Comparison of ENCODE assay signal across 25 mouse cellular contexts in the genomic region with DNA sequence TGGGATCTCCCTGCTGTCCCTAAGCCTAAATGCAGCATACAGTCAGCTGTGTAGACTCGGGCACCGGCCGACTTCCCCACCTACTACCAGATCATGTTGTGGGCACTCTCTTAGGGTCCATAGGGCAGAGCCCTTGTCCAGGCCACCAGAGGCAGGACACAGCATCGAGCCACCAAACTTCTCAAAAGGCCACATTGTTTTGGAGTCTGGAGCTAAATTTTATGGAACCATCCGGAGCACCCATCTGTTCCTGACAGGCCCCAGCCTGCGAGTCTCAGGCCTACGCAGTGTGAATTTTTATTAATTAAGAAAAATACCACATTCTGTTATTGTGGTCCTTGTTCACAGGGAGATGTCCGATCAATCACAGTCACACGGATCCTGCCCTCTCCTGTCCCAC.
DNase-seq lines count a peak whose midpoint lies in the region; ATAC-seq lines count a peak whose summit lies in the region.
"Had no signal": no experiment of that assay in that cellular context is flagged by ENCODE, and none has a peak within 500 bp of the region (broad histone marks: within the 10 kb centered on the region; RNA-seq: fewer than 3 reads in every experiment).

No protein-coding gene starts in this region.

- 0 out of 2 replicates have a peak, but pooled peaks have one; percentile 16 for ATAC-seq in forebrain, embryonic 16.5 days
- ATAC-seq in forebrain, embryonic 15.5 days (replicated peaks), result no peak
- ATAC-seq in hindbrain, embryonic 16.5 days, result no peak
- ATAC-seq: activated CD4-positive, CD25-positive, alpha-beta regulatory T cell, adult 4 months; CD4-positive, CD25-positive, alpha-beta regulatory T cell, adult 4 months; forebrain, embryonic 13.5 days; forebrain, postnatal 0 days; Patski had no signal

- H3K4me3 ChIP-seq in forebrain, embryonic 16.5 days (replicated peaks; ENCODE audit: low read length), result no peak overlapping the region
- no peak overlapping the region for H3K4me3 ChIP-seq in forebrain, embryonic 15.5 days
- H3K4me3 ChIP-seq in hindbrain, embryonic 16.5 days (ENCODE audit: low read length), result no peak overlapping the region
- H3K4me3 ChIP-seq: embryonic facial prominence, embryonic 10.5 days; embryonic facial prominence, embryonic 12.5 days; forebrain, embryonic 13.5 days had no signal

- no peak overlapping the region for H3K4me2 ChIP-seq in forebrain, embryonic 16.5 days (ENCODE audit: low read length)
- H3K4me2 ChIP-seq in forebrain, embryonic 15.5 days (replicated peaks), result no peak overlapping the region
- H3K4me2 ChIP-seq in hindbrain, embryonic 16.5 days (ENCODE audit: low read length), result no peak overlapping the region
- H3K4me2 ChIP-seq: embryonic facial prominence, embryonic 12.5 days; forebrain, embryonic 13.5 days had no signal

- DNase-seq in layer of hippocampus, adult 18-20 months (ENCODE audit: low spot score in 2 of 2), result peak; percentile 53 to 77
- DNase-seq in layer of hippocampus, adult 9-10 months (ENCODE audit: low spot score), result no peak
- peak; percentile 57 for DNase-seq in layer of hippocampus, adult 9-11 months
- DNase-seq in layer of hippocampus, postnatal 36 days, result peak; percentile 34 to 56
- DNase-seq in neural tube, embryonic 10.5 days (ENCODE audit: extremely low spot score, low spot score), result no peak
- DNase-seq: adrenal gland, adult 8-10 months; adrenal gland, postnatal 14 days; adrenal gland, postnatal 36 days; B cell, adult 2 months; cerebellum, adult 11-12 months; cerebellum, adult 8-10 months; cerebellum, adult 9-11 months; cerebellum, postnatal 14 days; cerebellum, postnatal 36 days; forebrain, postnatal 0 days had no signal

- H3K27me3 ChIP-seq in forebrain, embryonic 16.5 days (replicated peaks; ENCODE audit: control insufficient read depth, insufficient read depth, low read length), result no peaks in the 10 kb centered on the region
- no peaks in the 10 kb centered on the region for H3K27me3 ChIP-seq in forebrain, embryonic 15.5 days
- no peaks in the 10 kb centered on the region for H3K27me3 ChIP-seq in hindbrain, embryonic 16.5 days (replicated peaks; ENCODE audit: control insufficient read depth, insufficient read depth, low read length)
- H3K27me3 ChIP-seq: embryonic facial prominence, embryonic 12.5 days; forebrain, embryonic 13.5 days had no signal

- 90% methylated on average over 9 of the region's 9 CpGs for whole genome bisulfite sequencing in forebrain, embryonic 16.5 days
- 83% methylated on average over 9 of the region's 9 CpGs for WGBS in forebrain, embryonic 15.5 days
- WGBS in hindbrain, embryonic 16.5 days, result 93% methylated on average over 9 of the region's 9 CpGs

- no peak overlapping the region for H3K27ac ChIP-seq in forebrain, embryonic 16.5 days (ENCODE audit: low read length)
- no peak overlapping the region for H3K27ac ChIP-seq in forebrain, embryonic 15.5 days (replicated peaks)
- no peak overlapping the region for H3K27ac ChIP-seq in hindbrain, embryonic 16.5 days (ENCODE audit: low read depth, low read length)
- H3K27ac ChIP-seq: embryonic facial prominence, embryonic 10.5 days; embryonic facial prominence, embryonic 12.5 days; forebrain, embryonic 13.5 days had no signal

- no peaks in the 10 kb centered on the region for H3K36me3 ChIP-seq in forebrain, embryonic 16.5 days (ENCODE audit: control insufficient read depth, insufficient read depth)
- no peaks in the 10 kb centered on the region for H3K36me3 ChIP-seq in forebrain, embryonic 15.5 days
- no peaks in the 10 kb centered on the region for H3K36me3 ChIP-seq in hindbrain, embryonic 16.5 days (ENCODE audit: control insufficient read depth, insufficient read depth, low read length)
- H3K36me3 ChIP-seq: embryonic facial prominence, embryonic 10.5 days; embryonic facial prominence, embryonic 12.5 days; G1E had no signal

- no peak overlapping the region for H3K9ac ChIP-seq in forebrain, embryonic 16.5 days (replicated peaks; ENCODE audit: low read depth, low read length)
- no peak overlapping the region for H3K9ac ChIP-seq in forebrain, embryonic 15.5 days (replicated peaks)
- no peak overlapping the region for H3K9ac ChIP-seq in hindbrain, embryonic 16.5 days (ENCODE audit: low read depth, low read length)
- H3K9ac ChIP-seq: embryonic facial prominence, embryonic 12.5 days; forebrain, embryonic 13.5 days; forebrain, postnatal 0 days had no signal

- no peaks in the 10 kb centered on the region for H3K9me3 ChIP-seq in forebrain, embryonic 16.5 days (ENCODE audit: control insufficient read depth, low read length)
- H3K9me3 ChIP-seq in forebrain, embryonic 15.5 days, result no peaks in the 10 kb centered on the region
- H3K9me3 ChIP-seq in hindbrain, embryonic 16.5 days (ENCODE audit: control insufficient read depth, low read length), result no peaks in the 10 kb centered on the region
- H3K9me3 ChIP-seq: embryonic facial prominence, embryonic 12.5 days; forebrain, embryonic 13.5 days had no signal

- H3K4me1 ChIP-seq in forebrain, embryonic 16.5 days (replicated peaks; ENCODE audit: control insufficient read depth, insufficient read depth, low read length), result peaks cover 10% of the 10 kb centered on the region; the same call in 1 of the 2 replicates
- 0 out of 2 replicates have a peak, but pooled peaks cover 5% of the 10 kb centered on the region for H3K4me1 ChIP-seq in forebrain, embryonic 15.5 days
- 0 out of 2 replicates have a peak, but pooled peaks cover 2% of the 10 kb centered on the region for H3K4me1 ChIP-seq in hindbrain, embryonic 16.5 days (ENCODE audit: control insufficient read depth, insufficient read depth, low read depth, low read length)
- H3K4me1 ChIP-seq: embryonic facial prominence, embryonic 10.5 days; embryonic facial prominence, embryonic 12.5 days had no signal

Comparison
In these comparisons a context has a peak if more than half of its experiments do, and no peak if none do; other contexts are left out.
1. DNase-seq: peak in layer of hippocampus, adult 18-20 months (2 of 2), layer of hippocampus, adult 9-11 months (single experiment) and layer of hippocampus, postnatal 36 days (2 of 2); none in layer of hippocampus, adult 9-10 months (single experiment) and neural tube, embryonic 10.5 days (single experiment).